Mouse (Mus musculus): Measurements from ENCODE around the gene Col13a1. TPM values are rescaled to one million over a fixed set of nuclear protein-coding genes. Genes with fewer than 3 reads are reported as not detected.

Gene Col13a1
- polyA plus RNA-seq, 1 experiment from 2014 or later = 0.96 TPM

DNA sequence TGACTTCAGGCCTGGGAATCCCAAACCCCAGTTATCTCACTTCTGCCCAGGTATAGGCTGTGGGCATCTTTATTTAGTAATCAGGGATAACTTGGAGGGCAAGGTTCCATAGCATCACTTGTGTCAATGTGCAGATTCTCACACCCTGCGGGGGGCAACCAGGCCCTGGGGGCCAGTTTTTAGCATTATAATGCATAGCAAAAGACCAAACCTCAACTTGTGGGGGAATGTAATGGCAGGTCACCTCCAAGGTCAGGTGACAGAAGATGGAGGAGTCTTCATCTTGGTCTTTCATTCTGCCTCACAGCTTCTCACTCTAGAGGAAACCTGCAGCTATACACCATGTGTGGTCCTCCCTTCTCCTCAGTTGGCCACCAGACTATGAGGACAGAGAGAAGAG, 20.9 kb upstream of the Col13a1 start:
- ATAC-seq (ENCODE audit: low FRiP score) = no peak
- Histone ChIP-seq H3K4me3 (replicated peaks) (no peak overlapping the region), H3K27ac (no peak overlapping the region), H3K9ac (no peak overlapping the region), H3K4me1 (no peaks in the 10 kb centered on the region), H3K9me3 (no peaks in the 10 kb centered on the region), H3K36me3 (replicated peaks) (no peaks in the 10 kb centered on the region), H3K27me3 (peaks cover 4% of the 10 kb centered on the region; the same call in 1 of the 2 replicates), H3K4me2 (no peak overlapping the region)
- WGBS = 84% methylated on average over 1 of the region's 1 CpGs

DNA sequence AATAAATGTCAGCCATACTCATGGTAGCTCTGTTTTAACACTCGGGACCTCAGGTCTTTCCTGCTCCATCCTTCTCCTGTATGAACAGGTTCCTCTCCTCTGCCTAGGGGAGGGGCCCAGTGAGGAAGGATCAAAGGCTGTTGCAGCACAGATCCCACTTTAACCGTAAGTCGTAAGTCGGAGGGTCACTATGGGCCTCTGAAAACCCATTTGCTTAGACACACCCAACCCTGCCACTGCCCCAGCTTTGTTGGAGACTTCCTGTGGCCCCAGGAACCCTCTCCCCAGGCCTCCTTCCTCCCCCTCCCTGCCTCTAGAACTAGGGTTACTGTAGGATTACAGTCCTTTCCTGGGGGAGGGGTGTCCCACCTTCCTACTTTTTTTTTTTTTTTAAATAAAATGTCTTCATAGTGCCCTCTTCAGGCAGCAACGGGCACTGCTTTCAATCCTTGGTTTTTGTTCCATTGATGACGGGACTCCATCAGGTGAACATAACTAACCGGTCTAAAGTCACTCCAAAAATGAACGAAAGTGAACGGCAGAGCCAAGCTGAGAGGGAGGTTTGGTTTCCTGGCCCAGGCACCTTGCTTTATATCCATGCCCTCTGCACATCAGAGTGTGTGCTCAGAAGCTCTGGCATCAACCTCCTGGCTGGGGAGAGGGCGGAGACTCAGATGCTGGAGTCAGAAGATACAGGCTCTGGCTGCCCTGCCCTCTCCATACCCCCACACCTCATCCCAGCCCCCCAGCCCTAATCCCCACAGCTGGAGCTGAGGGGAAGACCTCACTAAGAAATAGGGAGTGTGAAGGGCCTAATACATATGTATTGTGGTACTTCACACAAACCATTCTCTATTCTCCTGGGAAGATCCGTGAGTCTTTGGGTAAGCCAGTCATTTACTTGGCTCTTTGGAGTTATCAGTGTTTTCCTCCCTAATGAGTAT, 12.8 kb upstream of the Col13a1 start:
- Histone ChIP-seq H3K27ac (no peak overlapping the region), H3K4me1 (no peaks in the 10 kb centered on the region), H3K9me3 (no peaks in the 10 kb centered on the region), H3K36me3 (replicated peaks) (no peaks in the 10 kb centered on the region), H3K4me3 (replicated peaks) (no peak overlapping the region), H3K27me3 (no peaks in the 10 kb centered on the region), H3K9ac (no peak overlapping the region), H3K4me2 (no peak overlapping the region)
- no peak for ATAC-seq (ENCODE audit: low FRiP score)
- 32% methylated on average over 11 of the region's 11 CpGs for WGBS

DNA sequence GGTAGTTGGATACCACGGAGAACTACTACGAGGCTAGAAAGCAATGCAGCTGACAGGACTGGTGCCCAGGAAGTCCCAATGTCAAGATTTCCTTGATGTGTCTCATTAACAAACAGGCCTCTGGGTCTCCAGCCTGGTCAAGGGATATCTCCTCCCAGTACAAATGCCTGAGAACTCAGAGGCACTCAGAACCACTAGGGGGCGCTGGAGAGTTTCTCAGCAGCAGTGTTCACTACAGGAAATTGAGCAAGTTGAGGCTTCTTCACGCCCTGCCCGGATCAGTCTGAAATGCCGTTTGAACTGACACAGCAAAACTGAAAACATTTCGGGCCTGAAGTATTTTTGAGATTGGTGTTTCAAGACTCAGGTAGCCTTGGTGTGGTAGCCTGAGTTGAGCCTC, 1.5 kb upstream of the Col13a1 start:
- Histone ChIP-seq H3K9ac (no peak overlapping the region), H3K4me2 (no peak overlapping the region), H3K9me3 (no peaks in the 10 kb centered on the region), H3K4me1 (peaks cover 21% of the 10 kb centered on the region), H3K4me3 (replicated peaks) (no peak overlapping the region), H3K27me3 (peaks cover 63% of the 10 kb centered on the region), H3K36me3 (replicated peaks) (no peaks in the 10 kb centered on the region), H3K27ac (no peak overlapping the region)
- peak; percentile 65; the same call in 1 of the 2 replicates for ATAC-seq (ENCODE audit: low FRiP score)
- 3% methylated on average over 7 of the region's 7 CpGs for WGBS

DNA sequence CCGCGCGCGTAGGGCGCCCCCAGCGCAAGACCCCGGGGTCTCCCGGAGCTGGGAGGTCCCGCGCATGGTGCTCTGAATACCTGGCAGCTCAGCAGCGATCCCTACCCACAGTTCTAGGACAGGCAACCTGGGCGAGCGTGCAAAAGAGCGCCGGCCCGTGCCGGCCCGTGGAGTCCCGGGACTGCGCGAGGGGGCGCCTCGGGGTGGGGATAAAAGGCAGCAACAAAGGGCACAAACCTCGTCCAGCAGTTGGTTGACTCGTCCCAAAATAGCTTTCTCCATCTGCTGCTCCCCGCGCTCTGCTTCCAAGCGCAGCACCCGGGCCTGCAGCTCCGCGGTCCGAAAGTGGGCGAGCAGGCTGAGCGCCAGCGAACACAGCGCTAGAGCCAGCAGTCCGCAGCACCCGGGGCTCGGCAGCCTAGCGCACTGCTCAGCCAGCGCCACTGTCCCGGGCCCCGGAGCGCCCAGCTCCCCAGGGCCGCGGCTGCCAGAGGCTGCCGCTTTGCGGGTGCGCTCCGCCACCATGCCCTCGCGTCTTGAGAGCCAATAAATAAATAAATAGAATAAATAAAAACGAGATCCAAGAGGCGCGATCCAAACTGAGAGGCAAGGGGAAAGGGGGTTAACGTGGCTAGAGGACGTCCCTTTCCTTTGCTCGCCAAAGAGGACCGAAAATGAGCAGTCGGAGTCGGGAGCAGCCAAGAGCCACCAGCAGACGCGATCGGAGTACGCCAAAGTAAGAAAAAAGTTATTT, 619 bp downstream of the Col13a1 start:
- no peak for ATAC-seq (ENCODE audit: low FRiP score)
- H3K9me3 ChIP-seq = no peaks in the 10 kb centered on the region
- H3K4me2 ChIP-seq = peak overlapping the region; percentile 58
- peak overlapping the region; percentile 29; the same call in 1 of the 2 replicates for H3K9ac ChIP-seq
- peak overlapping the region; percentile 41 for H3K4me3 ChIP-seq (replicated peaks)
- H3K36me3 ChIP-seq (replicated peaks) = no peaks in the 10 kb centered on the region
- under 1% methylated on average over 65 of the region's 65 CpGs for WGBS
- H3K27ac ChIP-seq = no peak overlapping the region
- H3K4me1 ChIP-seq = peaks cover 21% of the 10 kb centered on the region
- H3K27me3 ChIP-seq = peaks cover 84% of the 10 kb centered on the region

DNA sequence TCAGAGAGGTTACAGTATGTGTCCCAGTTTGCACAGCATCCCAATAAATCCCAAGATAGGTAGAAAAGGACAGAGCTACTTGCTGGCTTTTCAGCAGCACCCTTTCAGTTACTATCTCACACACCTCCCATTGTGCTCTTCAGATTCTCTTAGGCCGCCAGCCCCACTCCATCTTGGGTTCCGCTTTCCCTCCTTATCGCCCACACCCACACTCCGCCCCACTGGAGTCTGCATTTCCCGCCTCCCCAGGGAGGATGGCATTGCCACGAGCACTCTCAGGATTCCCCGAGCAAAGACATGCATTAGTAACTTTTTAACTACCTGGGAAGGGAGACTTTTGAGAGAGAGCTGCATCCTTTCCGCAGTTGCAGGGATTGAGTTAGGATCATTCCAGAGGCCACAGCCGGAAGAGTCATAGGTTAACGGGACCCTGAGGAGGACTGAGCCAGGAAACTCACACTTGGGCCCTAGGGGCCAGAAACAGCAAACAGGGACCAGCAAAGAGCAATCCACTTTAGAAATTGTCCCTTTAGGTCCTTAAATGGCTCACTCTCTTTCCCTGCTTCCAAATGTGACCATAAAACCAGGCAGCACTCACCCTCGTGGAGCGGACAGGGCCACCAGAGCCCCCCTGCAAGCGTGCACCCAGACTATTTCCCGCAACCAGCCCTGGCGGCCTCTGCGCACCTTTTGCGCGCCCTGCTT, 1.4 kb downstream of the Col13a1 start:
- no peak for ATAC-seq (ENCODE audit: low FRiP score)
- Histone ChIP-seq H3K9ac (peak overlapping the region; percentile 29; the same call in 1 of the 2 replicates), H3K4me3 (replicated peaks) (peak overlapping the region; percentile 41), H3K4me2 (peak overlapping the region; percentile 58), H3K27me3 (peaks cover 87% of the 10 kb centered on the region), H3K9me3 (no peaks in the 10 kb centered on the region), H3K36me3 (replicated peaks) (no peaks in the 10 kb centered on the region), H3K4me1 (peaks cover 21% of the 10 kb centered on the region), H3K27ac (no peak overlapping the region)
- 6% methylated on average over 18 of the region's 18 CpGs for WGBS

DNA sequence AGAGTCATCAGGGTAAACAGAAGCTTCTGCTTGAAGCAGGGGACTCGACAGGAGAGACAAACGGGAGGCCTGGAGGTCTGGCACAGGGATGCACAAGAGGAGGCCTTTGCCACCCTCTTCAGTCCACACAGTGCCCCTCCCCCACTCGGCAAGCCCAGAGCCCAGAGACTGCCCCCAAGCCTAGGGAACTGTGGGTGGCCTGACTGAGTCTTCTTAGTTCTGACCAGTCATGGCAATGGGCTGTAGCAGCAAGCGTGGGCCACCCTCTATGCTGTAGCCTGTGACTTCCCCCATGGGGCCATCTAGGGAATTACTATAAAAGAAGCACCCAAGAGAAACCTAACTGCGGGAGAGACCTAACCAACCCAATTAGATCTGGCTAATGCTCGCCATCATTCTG, 1.9 kb downstream of the Col13a1 start:
- Histone ChIP-seq H3K9ac (no peak overlapping the region), H3K4me3 (replicated peaks) (no peak overlapping the region), H3K4me2 (no peak overlapping the region), H3K27me3 (peaks cover 89% of the 10 kb centered on the region), H3K4me1 (peaks cover 23% of the 10 kb centered on the region), H3K27ac (no peak overlapping the region), H3K36me3 (replicated peaks) (no peaks in the 10 kb centered on the region), H3K9me3 (no peaks in the 10 kb centered on the region)
- ATAC-seq (ENCODE audit: low FRiP score) = no peak
- WGBS = 6% methylated on average over 6 of the region's 6 CpGs

DNA sequence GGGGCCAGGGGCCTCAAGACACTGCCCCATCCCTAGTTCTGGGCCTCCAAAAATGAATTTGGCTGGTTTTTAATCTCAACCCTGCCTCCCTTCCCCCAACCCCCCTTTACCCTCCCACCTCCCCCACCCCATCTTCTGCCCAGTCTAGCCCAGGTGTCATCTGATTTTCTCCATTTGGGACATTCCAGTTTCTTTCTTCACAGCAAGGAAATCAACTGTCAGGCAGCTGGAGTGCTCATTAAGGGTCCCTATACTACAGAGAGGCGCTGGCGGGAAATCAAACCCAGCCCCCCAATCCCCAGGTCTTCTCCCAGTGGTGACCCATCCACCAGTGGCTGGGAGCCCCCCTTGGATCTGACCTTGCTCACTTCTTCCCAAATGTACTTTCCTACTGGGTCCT, 4.3 kb downstream of the Col13a1 start:
- H3K9me3 ChIP-seq = no peaks in the 10 kb centered on the region
- H3K4me3 ChIP-seq (replicated peaks) = no peak overlapping the region
- 71% methylated on average over 2 of the region's 2 CpGs for WGBS
- peaks cover 78% of the 10 kb centered on the region for H3K27me3 ChIP-seq
- no peak overlapping the region for H3K9ac ChIP-seq
- H3K4me2 ChIP-seq = no peak overlapping the region
- H3K36me3 ChIP-seq (replicated peaks) = no peaks in the 10 kb centered on the region
- ATAC-seq (ENCODE audit: low FRiP score) = no peak
- peaks cover 22% of the 10 kb centered on the region for H3K4me1 ChIP-seq
- H3K27ac ChIP-seq = no peak overlapping the region

DNA sequence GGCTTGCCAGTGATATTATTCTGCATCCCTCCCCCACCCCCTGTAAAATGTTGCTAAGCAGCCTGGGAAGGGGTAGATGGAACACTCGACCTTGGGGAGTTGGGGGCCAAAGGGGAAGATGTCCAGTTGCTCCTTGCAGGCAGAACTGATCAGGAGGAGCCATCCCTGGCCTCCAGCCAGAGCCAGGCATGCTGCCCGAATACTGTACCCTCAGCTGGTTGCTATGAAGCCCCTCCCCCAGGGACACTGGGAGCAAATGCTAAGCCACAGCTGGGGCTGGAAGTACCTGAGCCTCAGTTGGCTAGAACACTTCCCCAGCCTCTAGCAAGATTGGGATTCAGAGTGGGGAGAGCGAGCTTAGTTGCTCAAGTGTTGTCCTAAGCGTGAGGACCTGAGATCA, 6.9 kb downstream of the Col13a1 start:
- WGBS = 24% methylated on average over 4 of the region's 4 CpGs
- no peak for ATAC-seq (ENCODE audit: low FRiP score)
- H3K4me3 ChIP-seq (replicated peaks) = no peak overlapping the region
- no peaks in the 10 kb centered on the region for H3K36me3 ChIP-seq (replicated peaks)
- no peak overlapping the region for H3K4me2 ChIP-seq
- H3K27ac ChIP-seq = no peak overlapping the region
- peaks cover 2% of the 10 kb centered on the region; the same call in 1 of the 2 replicates for H3K4me1 ChIP-seq
- H3K9ac ChIP-seq = no peak overlapping the region
- H3K9me3 ChIP-seq = no peaks in the 10 kb centered on the region
- peaks cover 53% of the 10 kb centered on the region for H3K27me3 ChIP-seq

DNA sequence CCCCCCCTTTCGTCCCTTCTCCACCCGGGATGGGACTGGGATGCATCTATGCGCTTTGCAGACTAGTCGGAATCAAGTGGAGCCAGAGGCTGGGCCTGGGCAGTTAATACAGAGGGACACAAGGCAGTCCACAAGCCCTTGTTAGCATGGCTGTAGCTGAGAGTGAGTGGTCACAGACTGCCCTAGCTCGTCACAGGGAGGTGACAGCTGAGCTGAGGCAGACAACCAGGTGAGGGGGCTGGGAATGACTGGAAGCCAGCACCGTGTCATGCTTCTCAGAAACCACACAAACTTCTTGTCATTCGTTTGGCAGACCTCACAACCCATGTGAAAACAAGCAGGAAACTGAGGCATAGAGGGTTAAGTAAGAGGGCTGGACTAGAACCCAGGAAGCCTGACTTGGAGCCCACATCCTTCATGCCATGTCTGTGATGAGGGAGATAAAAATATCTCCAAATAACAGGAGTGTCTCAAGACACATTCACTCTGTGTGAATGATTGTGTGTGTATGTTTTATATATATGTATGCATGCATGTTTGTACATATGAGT, 10.8 kb downstream of the Col13a1 start:
- Histone ChIP-seq H3K36me3 (replicated peaks) (no peaks in the 10 kb centered on the region), H3K4me3 (replicated peaks) (no peak overlapping the region), H3K9ac (no peak overlapping the region), H3K4me2 (no peak overlapping the region), H3K27me3 (peaks cover 16% of the 10 kb centered on the region; the same call in 1 of the 2 replicates), H3K27ac (no peak overlapping the region), H3K4me1 (peaks cover 9% of the 10 kb centered on the region), H3K9me3 (no peaks in the 10 kb centered on the region)
- 81% methylated on average over 7 of the region's 7 CpGs for WGBS
- no peak for ATAC-seq (ENCODE audit: low FRiP score)

DNA sequence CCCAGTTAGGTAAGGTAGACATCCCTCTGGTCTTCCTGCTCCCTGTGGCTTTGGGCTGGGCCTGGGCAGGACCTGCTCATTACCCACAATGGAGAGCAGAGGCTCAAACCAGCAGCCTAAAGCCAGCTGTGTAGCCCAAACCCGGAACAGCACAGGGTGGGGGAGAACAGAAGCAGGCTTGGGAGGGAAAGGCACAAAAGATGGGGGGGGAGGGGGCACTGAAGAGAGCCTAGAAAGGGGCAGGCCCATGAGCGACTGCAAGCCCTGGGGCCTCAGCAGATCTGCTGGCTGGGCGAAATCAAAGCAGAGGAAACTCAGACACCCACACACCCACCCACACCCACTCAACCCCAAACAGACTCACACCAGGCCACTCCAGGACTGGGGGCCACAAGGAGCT, 11.7 kb downstream of the Col13a1 start:
- no peak overlapping the region for H3K27ac ChIP-seq
- peaks cover 9% of the 10 kb centered on the region for H3K4me1 ChIP-seq
- ATAC-seq (ENCODE audit: low FRiP score) = no peak
- no peak overlapping the region for H3K4me3 ChIP-seq (replicated peaks)
- no peaks in the 10 kb centered on the region for H3K9me3 ChIP-seq
- WGBS = 49% methylated on average over 2 of the region's 3 CpGs
- no peaks in the 10 kb centered on the region for H3K36me3 ChIP-seq (replicated peaks)
- no peak overlapping the region for H3K9ac ChIP-seq
- H3K4me2 ChIP-seq = no peak overlapping the region
- peaks cover 10% of the 10 kb centered on the region; the same call in 1 of the 2 replicates for H3K27me3 ChIP-seq

DNA sequence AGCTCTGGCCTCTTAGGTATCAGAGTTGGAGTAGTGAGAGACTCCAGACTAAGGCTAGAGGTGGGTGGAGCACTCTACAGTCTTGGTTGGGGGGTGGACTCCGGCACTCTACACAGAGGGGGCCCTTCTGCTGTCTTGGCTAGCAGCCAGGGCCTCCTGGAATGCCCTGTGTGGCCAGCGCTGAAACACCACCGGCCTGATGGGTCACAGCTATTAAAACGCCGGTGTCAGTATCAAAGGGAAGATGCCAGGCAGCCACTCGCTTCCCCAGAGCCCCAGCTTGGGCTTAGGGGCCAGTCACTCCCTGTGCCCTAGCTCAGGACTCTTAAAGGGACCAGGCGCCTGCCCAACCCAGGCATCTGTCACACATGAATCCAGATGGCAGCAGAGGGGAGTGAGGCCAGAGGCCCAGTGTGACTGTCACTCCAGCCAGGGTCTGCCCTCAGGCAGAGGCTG, 13.5 kb downstream of the Col13a1 start:
- Histone ChIP-seq H3K9ac (no peak overlapping the region), H3K4me2 (no peak overlapping the region), H3K36me3 (replicated peaks) (no peaks in the 10 kb centered on the region), H3K9me3 (no peaks in the 10 kb centered on the region), H3K4me3 (replicated peaks) (no peak overlapping the region), H3K4me1 (peaks cover 7% of the 10 kb centered on the region), H3K27me3 (no peaks in the 10 kb centered on the region), H3K27ac (no peak overlapping the region)
- 37% methylated on average over 7 of the region's 7 CpGs for WGBS
- 0 out of 2 replicates have a peak, but pooled peaks have one; percentile 27 for ATAC-seq (ENCODE audit: low FRiP score)

DNA sequence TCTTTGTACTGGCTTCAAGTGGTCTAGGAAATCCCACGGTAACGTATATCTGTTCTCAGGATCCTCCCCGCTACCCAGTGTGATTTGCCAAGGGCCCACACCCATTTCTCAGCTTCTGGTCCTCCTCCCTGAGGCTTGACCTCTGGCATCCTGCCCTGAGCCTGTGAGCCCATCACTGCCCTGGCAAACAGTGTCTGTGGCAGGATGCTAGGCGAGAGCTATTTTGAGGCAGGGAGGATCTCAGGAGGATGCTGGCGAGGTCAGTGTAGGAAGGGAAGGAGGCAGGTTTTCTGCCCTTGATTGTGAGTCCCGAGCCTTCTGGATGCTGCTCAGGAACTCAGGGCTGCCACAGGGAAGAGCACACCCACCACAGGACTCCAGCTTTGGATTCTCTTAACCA, 22.2 kb downstream of the Col13a1 start:
- Histone ChIP-seq H3K27ac (no peak overlapping the region), H3K4me2 (no peak overlapping the region), H3K36me3 (replicated peaks) (no peaks in the 10 kb centered on the region), H3K4me3 (replicated peaks) (no peak overlapping the region), H3K4me1 (no peaks in the 10 kb centered on the region), H3K9ac (no peak overlapping the region), H3K27me3 (no peaks in the 10 kb centered on the region), H3K9me3 (no peaks in the 10 kb centered on the region)
- no peak for ATAC-seq (ENCODE audit: low FRiP score)
- 74% methylated on average over 6 of the region's 6 CpGs for WGBS

Data from forebrain, embryonic 12.5 days (tissue).